Mouse (Mus musculus) neural tube, embryonic 13.5 days (tissue): ENCODE measurements around the gene Zfand2b. TPM values are rescaled to one million over a fixed set of nuclear protein-coding genes. Genes with fewer than 3 reads are reported as not detected.
A peak's percentile ranks its signal among the peaks of the same experiment; 100 is the strongest.

Source experiments
- ATAC-seq: fragments of 200-750 bp; cut with Nextera tagmentation; 2 replicates; pipeline ENCODE4 v1.8.0; 2017; ENCODE audit warnings: low read depth, mild to moderate bottlenecking, moderate TSS enrichment, moderate library complexity
- H3K27ac ChIP-seq: fragments of 300-500 bp; sonication (generic); replicated peaks from 2 replicates; pipeline ENCODE4 v1.5.1; 2015; ENCODE audit warnings: moderate library complexity, mild to moderate bottlenecking, inconsistent platforms
- H3K27me3 ChIP-seq: fragments of 300-500 bp; sonication (generic); 2 replicates; pipeline ENCODE4 v1.6.1; 2015; ENCODE audit warnings: mild to moderate bottlenecking, inconsistent platforms
- H3K36me3 ChIP-seq: fragments of 300-500 bp; sonication (generic); 2 replicates; pipeline ENCODE4 v1.6.1; 2015; ENCODE audit warnings: mild to moderate bottlenecking, inconsistent platforms
- H3K4me1 ChIP-seq: fragments of 300-500 bp; sonication (generic); replicated peaks from 2 replicates; pipeline ENCODE4 v1.6.1; 2015; ENCODE audit warnings: inconsistent platforms
- H3K4me2 ChIP-seq: fragments of 300-500 bp; sonication (generic); 2 replicates; pipeline ENCODE4 v1.6.1; 2015; ENCODE audit warnings: inconsistent platforms, mild to moderate bottlenecking, moderate library complexity
- H3K4me3 ChIP-seq: fragments of 300-500 bp; sonication (generic); 2 replicates; pipeline ENCODE4 v1.5.1; 2015; ENCODE audit warnings: mild to moderate bottlenecking, inconsistent platforms
- H3K9ac ChIP-seq: fragments of 300-500 bp; sonication (generic); 2 replicates; pipeline ENCODE4 v1.6.1; 2015; ENCODE audit warnings: moderate library complexity, mild to moderate bottlenecking, inconsistent platforms
- H3K9me3 ChIP-seq: fragments of 300-500 bp; sonication (generic); 2 replicates; pipeline ENCODE4 v1.6.1; 2016; ENCODE audit warnings: inconsistent platforms
- WGBS: fragments of 180-500 bp; shearing (Covaris S2); methylation state at CpG from one replicate; pipeline ENCODE4 v1.1.7; 2015; 5-methylcytosine and 5-hydroxymethylcytosine counted together
- polyA plus RNA-seq: library from polyadenylated mRNA; unstranded; fragments of >200 nt; fragmentation: Nextera tagmentation; extraction: Ambion mirVana; gene quantifications from 2 replicates; pipeline ENCODE4 v1.2.1, GENCODE M21; 2015

Zfand2b gene
- polyA plus RNA-seq, 1 experiment from 2014 or later = 45.9 TPM

- Histone ChIP-seq H3K27ac (peak overlapping the region; percentile 99), H3K4me1 (peaks cover 47% of the 10 kb centered on the region), H3K9ac (peak overlapping the region; percentile 98), H3K36me3 (peaks cover 59% of the 10 kb centered on the region), H3K27me3 (no peaks in the 10 kb centered on the region), H3K4me2 (peak overlapping the region; percentile 94), H3K4me3 (peak overlapping the region; percentile 93), H3K9me3 (no peaks in the 10 kb centered on the region)
- WGBS = under 1% methylated on average over 53 of the region's 53 CpGs
- peak; percentile 14; the same call in 1 of the 2 replicates for ATAC-seq
These were observed 26.8 kb upstream of the Zfand2b start for GRCm38 (mm10) chr1:75141486-75142190.

GRCm38 (mm10) chr1:75142301-75143261 lies 25.9 kb upstream of the Zfand2b start, which contains the start of the genes Cnppd1 and Retreg2:
Gene Cnppd1, minus strand, starts transcription at chr1:75142711.
Gene Retreg2, plus strand, starts transcription at chr1:75142778.
- Histone ChIP-seq H3K27ac (peak within 1 kb of the TSS; percentile 99), H3K27me3 (no peaks in the 10 kb centered on the region), H3K9ac (peak within 1 kb of the TSS; percentile 98), H3K36me3 (peaks cover 59% of the 10 kb centered on the region), H3K4me2 (peak within 1 kb of the TSS; percentile 94), H3K4me3 (peak within 1 kb of the TSS; percentile 93), H3K9me3 (no peaks in the 10 kb centered on the region), H3K4me1 (peaks cover 47% of the 10 kb centered on the region)
- ATAC-seq = peak; percentile 91
- under 1% methylated on average over 82 of the region's 91 CpGs for WGBS

GRCm38 (mm10) chr1:75145589-75145988 lies 22.9 kb upstream of the Zfand2b start:
- no peaks in the 10 kb centered on the region for H3K9me3 ChIP-seq
- H3K4me2 ChIP-seq = no peak overlapping the region
- WGBS = 94% methylated on average over 3 of the region's 3 CpGs
- peaks cover 62% of the 10 kb centered on the region for H3K36me3 ChIP-seq
- peaks cover 29% of the 10 kb centered on the region for H3K4me1 ChIP-seq
- no peak overlapping the region for H3K4me3 ChIP-seq
- H3K9ac ChIP-seq = no peak overlapping the region
- no peak for ATAC-seq
- H3K27me3 ChIP-seq = no peaks in the 10 kb centered on the region
- H3K27ac ChIP-seq = no peak overlapping the region

- H3K27ac ChIP-seq = no peak overlapping the region
- WGBS = 89% methylated on average over 7 of the region's 7 CpGs
- no peaks in the 10 kb centered on the region for H3K9me3 ChIP-seq
- no peak overlapping the region for H3K4me2 ChIP-seq
- no peaks in the 10 kb centered on the region for H3K27me3 ChIP-seq
- peaks cover 62% of the 10 kb centered on the region for H3K36me3 ChIP-seq
- H3K4me1 ChIP-seq = peaks cover 21% of the 10 kb centered on the region
- no peak overlapping the region for H3K4me3 ChIP-seq
- H3K9ac ChIP-seq = no peak overlapping the region
- no peak for ATAC-seq
These were observed 20.9 kb upstream of the Zfand2b start for GRCm38 (mm10) chr1:75147411-75148135.

- H3K4me3 ChIP-seq = no peak overlapping the region
- ATAC-seq = no peak
- peaks cover 14% of the 10 kb centered on the region for H3K4me1 ChIP-seq
- H3K9me3 ChIP-seq = no peaks in the 10 kb centered on the region
- peaks cover 62% of the 10 kb centered on the region for H3K36me3 ChIP-seq
- no peak overlapping the region for H3K9ac ChIP-seq
- H3K4me2 ChIP-seq = no peak overlapping the region
- no peak overlapping the region for H3K27ac ChIP-seq
- 94% methylated on average over 4 of the region's 4 CpGs for WGBS
- no peaks in the 10 kb centered on the region for H3K27me3 ChIP-seq
These were observed 19.7 kb upstream of the Zfand2b start for GRCm38 (mm10) chr1:75148727-75149126.

- Histone ChIP-seq H3K9me3 (no peaks in the 10 kb centered on the region), H3K9ac (no peak overlapping the region), H3K27me3 (no peaks in the 10 kb centered on the region), H3K4me1 (no peaks in the 10 kb centered on the region), H3K27ac (no peak overlapping the region), H3K36me3 (no peaks in the 10 kb centered on the region), H3K4me2 (no peak overlapping the region), H3K4me3 (no peak overlapping the region)
- 71% methylated on average over 3 of the region's 3 CpGs for WGBS
- ATAC-seq = no peak
These were observed 12.6 kb upstream of the Zfand2b start for GRCm38 (mm10) chr1:75155837-75156236.

GRCm38 (mm10) chr1:75158990-75159389 lies 9.5 kb upstream of the Zfand2b start:
- H3K4me3 ChIP-seq = no peak overlapping the region
- no peaks in the 10 kb centered on the region for H3K9me3 ChIP-seq
- no peak for ATAC-seq
- H3K9ac ChIP-seq = no peak overlapping the region
- H3K4me1 ChIP-seq = no peaks in the 10 kb centered on the region
- H3K36me3 ChIP-seq = no peaks in the 10 kb centered on the region
- no peak overlapping the region for H3K27ac ChIP-seq
- no peaks in the 10 kb centered on the region for H3K27me3 ChIP-seq
- no peak overlapping the region for H3K4me2 ChIP-seq

- ATAC-seq = no peak
- Histone ChIP-seq H3K27me3 (no peaks in the 10 kb centered on the region), H3K4me3 (no peak overlapping the region), H3K9ac (no peak overlapping the region), H3K27ac (no peak overlapping the region), H3K4me2 (no peak overlapping the region), H3K4me1 (no peaks in the 10 kb centered on the region), H3K9me3 (no peaks in the 10 kb centered on the region), H3K36me3 (no peaks in the 10 kb centered on the region)
- 73% methylated on average over 5 of the region's 5 CpGs for WGBS
These were observed 8.7 kb upstream of the Zfand2b start for GRCm38 (mm10) chr1:75159540-75160255.

- no peak overlapping the region for H3K9ac ChIP-seq
- H3K36me3 ChIP-seq = no peaks in the 10 kb centered on the region
- H3K27ac ChIP-seq = no peak overlapping the region
- no peak overlapping the region for H3K4me2 ChIP-seq
- H3K4me3 ChIP-seq = no peak overlapping the region
- H3K9me3 ChIP-seq = no peaks in the 10 kb centered on the region
- 91% methylated on average over 4 of the region's 4 CpGs for WGBS
- no peak for ATAC-seq
- H3K4me1 ChIP-seq = no peaks in the 10 kb centered on the region
- H3K27me3 ChIP-seq = no peaks in the 10 kb centered on the region
These were observed 8.2 kb upstream of the Zfand2b start for GRCm38 (mm10) chr1:75160256-75160617.

- H3K9ac ChIP-seq = peak overlapping the region; percentile 73
- H3K4me3 ChIP-seq = peak overlapping the region; percentile 71
- H3K36me3 ChIP-seq = peaks cover 33% of the 10 kb centered on the region
- no peaks in the 10 kb centered on the region for H3K27me3 ChIP-seq
- peak overlapping the region; percentile 92 for H3K27ac ChIP-seq
- peak; percentile 21 for ATAC-seq
- H3K4me2 ChIP-seq = peak overlapping the region; percentile 71
- peaks cover 15% of the 10 kb centered on the region for H3K4me1 ChIP-seq
- no peaks in the 10 kb centered on the region for H3K9me3 ChIP-seq
- WGBS = 11% methylated on average over 7 of the region's 7 CpGs
These were observed 364 bp upstream of the Zfand2b start for GRCm38 (mm10) chr1:75168093-75168471.

GRCm38 (mm10) chr1:75179334-75180104 lies 11.1 kb downstream of the Zfand2b start:
- Histone ChIP-seq H3K27ac (peak overlapping the region; percentile 76), H3K36me3 (peaks cover 69% of the 10 kb centered on the region), H3K4me3 (peak overlapping the region; percentile 58), H3K9me3 (no peaks in the 10 kb centered on the region), H3K4me1 (peaks cover 30% of the 10 kb centered on the region), H3K4me2 (peak overlapping the region; percentile 100), H3K9ac (peak overlapping the region; percentile 77), H3K27me3 (no peaks in the 10 kb centered on the region)
- ATAC-seq = peak; percentile 47
- WGBS = 8% methylated on average over 23 of the region's 23 CpGs
